In the genomic region with DNA sequence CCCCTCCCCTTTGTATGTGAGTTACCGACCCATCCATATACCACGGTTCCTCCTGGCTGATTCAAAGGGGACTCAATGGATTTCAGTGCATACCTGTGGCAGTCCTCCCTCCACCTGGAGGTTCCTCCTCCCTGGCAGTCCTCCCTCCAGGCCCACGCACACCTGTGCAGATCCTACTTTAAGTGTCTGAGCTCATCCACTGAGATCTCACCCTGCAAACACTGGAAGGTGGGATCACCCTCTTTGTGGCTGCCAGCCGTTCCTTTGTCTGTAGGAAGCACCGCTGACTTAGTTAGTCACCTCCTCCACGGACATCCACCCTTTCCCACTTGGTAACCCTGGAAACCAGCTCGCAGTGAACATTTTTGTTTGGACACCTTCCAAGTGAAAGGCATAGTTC, we compare ENCODE assay signal across 23 mouse cellular contexts. TPM values are rescaled to one million over a fixed set of nuclear protein-coding genes. Genes with fewer than 3 reads are reported as not detected.
DNase-seq lines count a peak whose midpoint lies in the region; ATAC-seq lines count a peak whose summit lies in the region.
"Had no signal": no experiment of that assay in that cellular context is flagged by ENCODE, and none has a peak within 500 bp of the region (broad histone marks: within the 10 kb centered on the region; RNA-seq: fewer than 3 reads in every experiment).

No protein-coding gene starts in this region.

- no peak for DNase-seq in frontal cortex, adult 2 months (ENCODE audit: extremely low spot score in 1 of 2, low spot score in 1 of 2)
- DNase-seq in right cerebral cortex, adult 2 months (ENCODE audit: low spot score in 2 of 2), result peak; percentile 42 to 49
- DNase-seq in right cerebral cortex, adult 18-20 months, result no peak
- peak; percentile 67 for DNase-seq in brain, adult 2 months (ENCODE audit: low read depth, low spot score)
- DNase-seq: adrenal gland, adult 8-10 months; adrenal gland, postnatal 14 days; adrenal gland, postnatal 36 days; B cell, adult 2 months; cerebellum, adult 11 months; cerebellum, adult 18-20 months; cerebellum, adult 8-10 months; cerebellum, adult 9-11 months; cerebellum, postnatal 14 days; cerebellum, postnatal 36 days; embryo, embryonic 11 days had no signal

- 0 out of 2 replicates have a peak, but pooled peaks have one; percentile 31 for ATAC-seq in frontal cortex, adult (ENCODE audit: low TSS enrichment)
- ATAC-seq: activated CD4-positive, CD25-positive, alpha-beta regulatory T cell, adult 4 months; CD4-positive, CD25-positive, alpha-beta regulatory T cell, adult 4 months; forebrain, embryonic 14.5 days; forebrain, embryonic 16.5 days; Patski had no signal

RNA-seq across cellular contexts. Expression of a gene that starts 13.2 kb away (rescaled TPM):
- polyA plus RNA-seq in frontal cortex, adult 2 months (2012; rRNA removed), result 17.0 and 22.1 TPM in 2 replicates
- polyA plus RNA-seq: CD4-positive, CD25-positive, alpha-beta regulatory T cell, adult 4 months; erythroblast, embryonic 14.5 days; G1E had no signal

RNA-seq across cellular contexts. Expression of a gene that starts 22.4 kb away (rescaled TPM):
- 29.2 and 30.2 TPM in 2 replicates for polyA plus RNA-seq in frontal cortex, adult 2 months (2012; rRNA removed)

Comparison
In these comparisons a context has a peak if more than half of its experiments do, and no peak if none do; other contexts are left out.
1. DNase-seq: peak in right cerebral cortex, adult 2 months (2 of 2) and brain, adult 2 months (single experiment); none in frontal cortex, adult 2 months (0 of 2) and right cerebral cortex, adult 18-20 months (single experiment).